Mouse (Mus musculus): Measurements from ENCODE around the gene Bex6. TPM values are rescaled to one million over a fixed set of nuclear protein-coding genes. Genes with fewer than 3 reads are reported as not detected.
"Not testable (repeated sequence)": the region's sequence is repeated elsewhere in the genome, so short reads cannot be mapped to it uniquely, and the experiment has no call there.

The Bex6 gene
- polyA plus RNA-seq, 1 experiment: not detected

DNA sequence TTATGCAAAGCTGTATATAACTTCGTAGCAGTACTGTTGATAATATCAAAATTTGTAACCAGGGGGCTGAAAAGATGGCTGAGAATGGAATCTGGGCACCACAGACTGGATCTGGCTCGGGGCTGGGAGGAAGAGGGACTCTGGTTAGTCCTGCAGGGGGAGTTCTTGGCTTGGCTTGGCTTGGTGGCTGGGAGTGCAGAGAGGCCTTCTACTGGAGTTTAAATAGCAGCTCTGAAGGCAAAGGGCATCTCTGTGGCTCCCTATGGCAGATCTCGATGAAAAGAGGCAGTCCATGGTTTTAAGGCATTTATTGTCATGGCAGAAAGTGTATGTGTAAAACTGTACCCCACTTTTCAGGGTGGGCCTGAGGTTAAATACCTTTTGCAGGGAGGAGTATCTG, 25.3 kb downstream of the Bex6 start:
- Histone ChIP-seq H3K4me1 (ENCODE audit: control insufficient read depth, insufficient read depth, low read length) (no peaks in the 10 kb centered on the region), H3K27me3 (ENCODE audit: control insufficient read depth, insufficient read depth, low read length) (no peaks in the 10 kb centered on the region), H3K4me3 (replicated peaks; ENCODE audit: insufficient read depth, low read depth, low read length) (no peak overlapping the region), H3K27ac (ENCODE audit: insufficient read depth, low read length) (no peak overlapping the region)
- WGBS: 64% methylated on average over 3 of the region's 3 CpGs
- DNase-seq: no peak
- TF ChIP-seq POLR2A (IDR thresholded peaks at IDR 0.05; ENCODE audit: borderline replicate concordance, insufficient read depth, low read length): no peak
- TF ChIP-seq CTCF (IDR thresholded peaks at IDR 0.05; ENCODE audit: borderline replicate concordance, insufficient read depth, low read depth, low read length): no peak

- no peak for DNase-seq
- H3K4me3 ChIP-seq (replicated peaks; ENCODE audit: insufficient read depth, low read depth, low read length): no peak overlapping the region
- no peak overlapping the region for H3K27ac ChIP-seq (ENCODE audit: insufficient read depth, low read length)
- H3K4me1 ChIP-seq (ENCODE audit: control insufficient read depth, insufficient read depth, low read length): no peaks in the 10 kb centered on the region
- H3K27me3 ChIP-seq (ENCODE audit: control insufficient read depth, insufficient read depth, low read length): no peaks in the 10 kb centered on the region
- TF ChIP-seq POLR2A (IDR thresholded peaks at IDR 0.05; ENCODE audit: borderline replicate concordance, insufficient read depth, low read length) (no peak), CTCF (IDR thresholded peaks at IDR 0.05; ENCODE audit: borderline replicate concordance, insufficient read depth, low read depth, low read length) (no peak)
Measured at GRCm38 (mm10) chr16:32214156-32214555, 34.5 kb downstream of the Bex6 start.

DNA sequence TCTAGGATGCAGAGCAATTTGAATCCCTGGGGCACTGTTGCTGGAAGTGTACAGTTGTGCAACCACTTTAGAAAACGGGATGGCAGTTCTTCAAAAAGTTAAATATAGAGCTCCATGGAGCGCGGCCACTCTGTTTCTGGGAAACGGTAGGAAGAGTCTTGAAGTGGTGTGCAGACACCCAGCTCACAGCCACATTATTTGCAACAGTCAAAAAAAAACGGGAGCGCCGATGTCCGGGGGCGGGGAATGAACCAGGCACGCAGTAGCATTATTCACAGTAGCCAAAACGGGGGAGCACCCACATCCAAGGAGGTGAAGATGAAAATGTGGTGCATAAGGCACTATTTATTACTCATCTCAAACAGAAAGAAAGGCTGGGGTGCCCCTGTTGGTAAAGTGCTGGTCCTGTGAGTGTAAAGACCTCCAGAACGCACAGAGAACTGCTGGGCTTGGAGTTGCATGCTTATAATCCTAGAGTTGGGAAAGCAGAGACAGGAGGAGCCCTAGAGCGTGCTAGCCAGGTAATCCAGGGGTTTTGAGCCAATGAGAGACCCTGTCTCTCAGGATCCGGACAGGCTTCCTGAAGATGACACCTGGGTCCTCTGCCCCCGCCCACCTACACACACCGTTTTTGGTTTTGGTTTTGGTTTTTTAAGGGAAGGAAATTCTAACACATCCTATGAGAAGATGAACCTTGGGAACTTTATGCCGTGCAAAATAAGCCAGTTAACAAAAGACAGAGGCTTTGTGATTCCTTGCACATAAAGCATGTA, 35.4 kb downstream of the Bex6 start:
- no peak for TF ChIP-seq POLR2A (IDR thresholded peaks at IDR 0.05; ENCODE audit: borderline replicate concordance, insufficient read depth, low read length)
- TF ChIP-seq CTCF (IDR thresholded peaks at IDR 0.05; ENCODE audit: borderline replicate concordance, insufficient read depth, low read depth, low read length): no peak
- DNase-seq: no peak
- H3K27me3 ChIP-seq (ENCODE audit: control insufficient read depth, insufficient read depth, low read length): no peaks in the 10 kb centered on the region
- H3K27ac ChIP-seq (ENCODE audit: insufficient read depth, low read length): no peak overlapping the region
- 73% methylated on average over 17 of the region's 17 CpGs for WGBS
- no peak overlapping the region for H3K4me3 ChIP-seq (replicated peaks; ENCODE audit: insufficient read depth, low read depth, low read length)
- no peaks in the 10 kb centered on the region for H3K4me1 ChIP-seq (ENCODE audit: control insufficient read depth, insufficient read depth, low read length)

- no peaks in the 10 kb centered on the region for H3K27me3 ChIP-seq (ENCODE audit: control insufficient read depth, insufficient read depth, low read length)
- WGBS: 88% methylated on average over 4 of the region's 4 CpGs
- H3K27ac ChIP-seq (ENCODE audit: insufficient read depth, low read length): no peak overlapping the region
- H3K4me3 ChIP-seq (replicated peaks; ENCODE audit: insufficient read depth, low read depth, low read length): no peak overlapping the region
- no peaks in the 10 kb centered on the region for H3K4me1 ChIP-seq (ENCODE audit: control insufficient read depth, insufficient read depth, low read length)
- no peak for TF ChIP-seq POLR2A (IDR thresholded peaks at IDR 0.05; ENCODE audit: borderline replicate concordance, insufficient read depth, low read length)
- no peak for TF ChIP-seq CTCF (IDR thresholded peaks at IDR 0.05; ENCODE audit: borderline replicate concordance, insufficient read depth, low read depth, low read length)
- DNase-seq: no peak
Measured at GRCm38 (mm10) chr16:32221803-32222202, 42.2 kb downstream of the Bex6 start.

- H3K27me3 ChIP-seq (ENCODE audit: control insufficient read depth, insufficient read depth, low read length): no peaks in the 10 kb centered on the region
- no peak overlapping the region for H3K27ac ChIP-seq (ENCODE audit: insufficient read depth, low read length)
- no peak for TF ChIP-seq POLR2A (IDR thresholded peaks at IDR 0.05; ENCODE audit: borderline replicate concordance, insufficient read depth, low read length)
- TF ChIP-seq CTCF (IDR thresholded peaks at IDR 0.05; ENCODE audit: borderline replicate concordance, insufficient read depth, low read depth, low read length): no peak
- H3K4me3 ChIP-seq (replicated peaks; ENCODE audit: insufficient read depth, low read depth, low read length): no peak overlapping the region
- no peaks in the 10 kb centered on the region for H3K4me1 ChIP-seq (ENCODE audit: control insufficient read depth, insufficient read depth, low read length)
- DNase-seq: no peak
Measured at GRCm38 (mm10) chr16:32222399-32222798, 42.8 kb downstream of the Bex6 start.

GRCm38 (mm10) chr16:32232050-32232449, 52.4 kb downstream of the Bex6 start:
- DNase-seq; H3K27me3 ChIP-seq (ENCODE audit: control insufficient read depth, insufficient read depth, low read length); H3K4me3 ChIP-seq (replicated peaks; ENCODE audit: insufficient read depth, low read depth, low read length); H3K4me1 ChIP-seq (ENCODE audit: control insufficient read depth, insufficient read depth, low read length); H3K27ac ChIP-seq (ENCODE audit: insufficient read depth, low read length): not testable (repeated sequence)
- 57% methylated on average over 3 of the region's 3 CpGs for WGBS

Other genes with a start within 250 kb of the Bex6 start
- gene Pigz, start 246.0 kb upstream of the Bex6 start, polyA plus RNA-seq (2012; rRNA removed): 33.1 and 34.2 TPM in 2 replicates
- 66.2 and 70.7 TPM in 2 replicates for gene 0610012G03Rik, start 231.3 kb upstream of the Bex6 start, polyA plus RNA-seq (2012; rRNA removed)
- 74.0 and 86.5 TPM in 2 replicates for gene Ncbp2, start 231.3 kb upstream of the Bex6 start, polyA plus RNA-seq (2012; rRNA removed)
- gene Senp5, start 176.5 kb upstream of the Bex6 start, polyA plus RNA-seq (2012; rRNA removed): 23.5 and 25.0 TPM in 2 replicates
- gene Pak2, start 100.5 kb upstream of the Bex6 start, polyA plus RNA-seq (2012; rRNA removed): 22.0 and 22.5 TPM in 2 replicates
- 27.6 and 30.3 TPM in 2 replicates for gene Pigx, start 80.1 kb upstream of the Bex6 start, polyA plus RNA-seq (2012; rRNA removed)
- gene Cep19, start 80.0 kb upstream of the Bex6 start, polyA plus RNA-seq (2012; rRNA removed): 45.4 and 46.9 TPM in 2 replicates
- gene Nrros, start 14.2 kb upstream of the Bex6 start, polyA plus RNA-seq (2012; rRNA removed): 4.1 and 4.8 TPM in 2 replicates
- gene Fbxo45, start 67.3 kb downstream of the Bex6 start, polyA plus RNA-seq (2012; rRNA removed): 29.6 and 30.8 TPM in 2 replicates
- 10.8 and 11.1 TPM in 2 replicates for gene Wdr53, start 67.4 kb downstream of the Bex6 start, polyA plus RNA-seq (2012; rRNA removed)
- gene Smco1, start 91.6 kb downstream of the Bex6 start, polyA plus RNA-seq (2012; rRNA removed): 0.11 and 0.23 TPM in 2 replicates
- gene Rnf168, start 97.6 kb downstream of the Bex6 start, polyA plus RNA-seq (2012; rRNA removed): 18.0 and 18.3 TPM in 2 replicates
- gene Ubxn7, start 152.4 kb downstream of the Bex6 start, polyA plus RNA-seq (2012; rRNA removed): 18.1 and 18.8 TPM in 2 replicates
- not detected in 2 replicates for gene Tm4sf19, start 220.7 kb downstream of the Bex6 start, polyA plus RNA-seq (2012; rRNA removed)
- gene Tctex1d2, start 239.9 kb downstream of the Bex6 start, polyA plus RNA-seq (2012; rRNA removed): 24.7 and 25.2 TPM in 2 replicates